Mouse (Mus musculus) gastrocnemius, adult 8-10 months (tissue): Measurements from ENCODE around the gene Ptgfrn. TPM values are rescaled to one million over a fixed set of nuclear protein-coding genes. Genes with fewer than 3 reads are reported as not detected.

Source experiments
- DNase-seq, 2 experiments: peaks; one replicate each; pipeline ENCODE4 v3.0.0; 2022; ENCODE audit warnings: low spot score in 2 of 2
- total RNA-seq, 4 experiments: library from RNA; stranded (reverse); gene quantifications; 2 replicates each; pipeline ENCODE4 v1.2.4; 2022

The Ptgfrn gene
- total RNA-seq, 4 experiments from 2014 or later: 4.5 to 6.3 (median 5.4) TPM

- no peak for DNase-seq
Observed at GRCm38 (mm10) chr3:101116431-101117385, 6.6 kb upstream of the Ptgfrn start.

GRCm38 (mm10) chr3:101112518-101112894, 2.4 kb upstream of the Ptgfrn start:
- DNase-seq: no peak

GRCm38 (mm10) chr3:101111848-101112517, 1.9 kb upstream of the Ptgfrn start:
- DNase-seq: no peak

GRCm38 (mm10) chr3:101111321-101111720, 1.2 kb upstream of the Ptgfrn start:
- DNase-seq: no peak

- no peak for DNase-seq
Observed at GRCm38 (mm10) chr3:101110838-101111103, 693 bp upstream of the Ptgfrn start.

GRCm38 (mm10) chr3:101109558-101110021, 488 bp downstream of the Ptgfrn start:
- DNase-seq: no peak

GRCm38 (mm10) chr3:101108848-101109247, 1.2 kb downstream of the Ptgfrn start:
- no peak for DNase-seq

- DNase-seq: no peak
Observed at GRCm38 (mm10) chr3:101108282-101108681, 1.8 kb downstream of the Ptgfrn start.

GRCm38 (mm10) chr3:101106326-101106725, 3.8 kb downstream of the Ptgfrn start:
- no peak for DNase-seq

GRCm38 (mm10) chr3:101105486-101105885, 4.6 kb downstream of the Ptgfrn start:
- no peak for DNase-seq

- DNase-seq: no peak
Observed at GRCm38 (mm10) chr3:101104883-101105282, 5.2 kb downstream of the Ptgfrn start.

GRCm38 (mm10) chr3:101103770-101104169, 6.3 kb downstream of the Ptgfrn start:
- DNase-seq: no peak

GRCm38 (mm10) chr3:101102106-101102505, 8.0 kb downstream of the Ptgfrn start:
- no peak for DNase-seq

GRCm38 (mm10) chr3:101101184-101101583, 8.9 kb downstream of the Ptgfrn start:
- DNase-seq: no peak

- DNase-seq: no peak
Observed at GRCm38 (mm10) chr3:101099701-101100357, 10.2 kb downstream of the Ptgfrn start.

- DNase-seq: no peak
Observed at GRCm38 (mm10) chr3:101098073-101098472, 12.0 kb downstream of the Ptgfrn start.

- no peak for DNase-seq
Observed at GRCm38 (mm10) chr3:101097146-101097800, 12.8 kb downstream of the Ptgfrn start.

- no peak for DNase-seq
Observed at GRCm38 (mm10) chr3:101095761-101096449, 14.2 kb downstream of the Ptgfrn start.

- DNase-seq: no peak
Observed at GRCm38 (mm10) chr3:101092202-101092601, 17.9 kb downstream of the Ptgfrn start.

GRCm38 (mm10) chr3:101086584-101087445, 23.3 kb downstream of the Ptgfrn start:
- DNase-seq: no peak
